Mouse (Mus musculus): Measurements from ENCODE around the gene Ptov1. TPM values are rescaled to one million over a fixed set of nuclear protein-coding genes. Genes with fewer than 3 reads are reported as not detected.

The Ptov1 gene
- total and polyA plus RNA-seq, 3 experiments, result 155 to 293 (median 172) TPM

GRCm38 (mm10) chr7:44813985-44814384, 55.6 kb downstream of the Ptov1 start:
- Histone ChIP-seq H3K9ac (ENCODE audit: low read depth, low read length) (no peak overlapping the region), H3K4me1 (ENCODE audit: control insufficient read depth, insufficient read depth, low read length) (peaks cover 13% of the 10 kb centered on the region), H3K36me3 (ENCODE audit: control insufficient read depth, insufficient read depth, low read length) (peaks cover 11% of the 10 kb centered on the region), H3K27me3 (ENCODE audit: control insufficient read depth, insufficient read depth, low read length) (no peaks in the 10 kb centered on the region), H3K79me2 (replicated peaks; ENCODE audit: control insufficient read depth, insufficient read depth, low read length) (peaks cover 2% of the 10 kb centered on the region; the same call in 1 of the 2 replicates), H3K4me3 (no peak overlapping the region), H3K27ac (no peak overlapping the region)
- DNase-seq, result peak; percentile 1 to 6
- WGBS, result 87% methylated on average over 3 of the region's 3 CpGs
- intact Hi-C loops (cut with DNase I), result loop anchor here (2.0 to 10.0 kb wide), 2 partner anchors 65 to 439 kb away; partner anchors contain the start of gene Vrk3
- TF ChIP-seq CTCF (IDR thresholded peaks at IDR 0.05), result no peak
- TF ChIP-seq POLR2A (IDR thresholded peaks at IDR 0.05; ENCODE audit: insufficient read depth, low read depth, low read length), result no peak
- TF ChIP-seq EP300 (IDR thresholded peaks at IDR 0.05; ENCODE audit: insufficient read depth, low read depth, low read length), result no peak

Small RNA genes within 50 kb of the gene (microRNA-seq; reads per million reads assigned to microRNA genes)
- 0 reads per million in 2 experiments for gene Mir707

Other genes with a start within 250 kb of the Ptov1 start
- 10 to 100 TPM; 79.4 to 96.6 TPM for gene Myh14, start 198.9 kb downstream of the Ptov1 start, total RNA-seq (2021)
- gene Myh14, start 198.9 kb downstream of the Ptov1 start, polyA plus RNA-seq (2012; rRNA removed), result 23.1 and 24.8 TPM in 2 replicates
- gene Izumo2, start 161.0 kb downstream of the Ptov1 start, total RNA-seq (2021), result not detected
- gene Izumo2, start 161.0 kb downstream of the Ptov1 start, polyA plus RNA-seq (2012; rRNA removed), result not detected in 2 replicates
- gene Vrk3, start 121.4 kb downstream of the Ptov1 start, total RNA-seq (2021), result 10 to 100 TPM; 23.3 to 26.7 TPM
- 36.3 and 41.3 TPM in 2 replicates for gene Vrk3, start 121.4 kb downstream of the Ptov1 start, polyA plus RNA-seq (2012; rRNA removed)
- gene Zfp473, start 118.7 kb downstream of the Ptov1 start, total RNA-seq (2021), result not detected
- 0.03 and 0.12 TPM in 2 replicates for gene Zfp473, start 118.7 kb downstream of the Ptov1 start, polyA plus RNA-seq (2012; rRNA removed)
- gene Nup62, start 53.7 kb downstream of the Ptov1 start, total RNA-seq (2021), result 10 to 100 TPM; 27.1 to 28.0 TPM
- 36.0 and 36.6 TPM in 2 replicates for gene Nup62, start 53.7 kb downstream of the Ptov1 start, polyA plus RNA-seq (2012; rRNA removed)
- gene Il4i1, start 53.4 kb downstream of the Ptov1 start, total RNA-seq (2021), result under 1 TPM; 0.61 to 0.70 TPM
- 1.3 and 1.5 TPM in 2 replicates for gene Il4i1, start 53.4 kb downstream of the Ptov1 start, polyA plus RNA-seq (2012; rRNA removed)
- 10 to 100 TPM; 60.2 to 63.4 TPM for gene Atf5, start 53.1 kb downstream of the Ptov1 start, total RNA-seq (2021)
- 42.3 and 73.6 TPM in 2 replicates for gene Atf5, start 53.1 kb downstream of the Ptov1 start, polyA plus RNA-seq (2012; rRNA removed)
- gene Akt1s1, start 20.8 kb downstream of the Ptov1 start, total RNA-seq (2021), result 10 to 100 TPM; 62.6 to 72.8 TPM
- gene Akt1s1, start 20.8 kb downstream of the Ptov1 start, polyA plus RNA-seq (2012; rRNA removed), result 53.8 and 63.0 TPM in 2 replicates
- 10 to 100 TPM; 29.6 to 46.6 TPM for gene Tbc1d17, start 20.7 kb downstream of the Ptov1 start, total RNA-seq (2021)
- 56.0 and 61.9 TPM in 2 replicates for gene Tbc1d17, start 20.7 kb downstream of the Ptov1 start, polyA plus RNA-seq (2012; rRNA removed)
- 10 to 100 TPM; 15.3 to 19.6 TPM for gene Pnkp, start 12.6 kb downstream of the Ptov1 start, total RNA-seq (2021)
- 20.2 and 30.1 TPM in 2 replicates for gene Pnkp, start 12.6 kb downstream of the Ptov1 start, polyA plus RNA-seq (2012; rRNA removed)
- 10 to 100 TPM; 70.0 to 85.8 TPM for gene Med25, start 22.9 kb upstream of the Ptov1 start, total RNA-seq (2021)
- gene Med25, start 22.9 kb upstream of the Ptov1 start, polyA plus RNA-seq (2012; rRNA removed), result 107 and 121 TPM in 2 replicates
- gene Fuz, start 26.3 kb upstream of the Ptov1 start, total RNA-seq (2021), result 10 to 100 TPM; 16.3 to 17.1 TPM
- 25.2 and 31.6 TPM in 2 replicates for gene Fuz, start 26.3 kb upstream of the Ptov1 start, polyA plus RNA-seq (2012; rRNA removed)
- gene Ap2a1, start 59.7 kb upstream of the Ptov1 start, total RNA-seq (2021), result 10 to 100 TPM; 63.3 to 67.6 TPM
- 56.1 and 68.1 TPM in 2 replicates for gene Ap2a1, start 59.7 kb upstream of the Ptov1 start, polyA plus RNA-seq (2012; rRNA removed)
- not detected for gene Tsks, start 73.4 kb upstream of the Ptov1 start, total RNA-seq (2021)
- 0.26 and 1.5 TPM in 2 replicates for gene Tsks, start 73.4 kb upstream of the Ptov1 start, polyA plus RNA-seq (2012; rRNA removed)
- 1 to 10 TPM; 1.5 to 2.1 TPM for gene Cpt1c, start 105.1 kb upstream of the Ptov1 start, total RNA-seq (2021)
- gene Cpt1c, start 105.1 kb upstream of the Ptov1 start, polyA plus RNA-seq (2012; rRNA removed), result 8.4 and 9.7 TPM in 2 replicates
- 10 to 100 TPM; 85.4 to 98.0 TPM for gene Prmt1, start 116.8 kb upstream of the Ptov1 start, total RNA-seq (2021)
- gene Prmt1, start 116.8 kb upstream of the Ptov1 start, polyA plus RNA-seq (2012; rRNA removed), result 96.7 and 139 TPM in 2 replicates
- gene Irf3, start 127.9 kb upstream of the Ptov1 start, total RNA-seq (2021), result 10 to 100 TPM; 24.4 to 26.0 TPM
- 55.6 and 62.6 TPM in 2 replicates for gene Irf3, start 127.9 kb upstream of the Ptov1 start, polyA plus RNA-seq (2012; rRNA removed)
- 10 to 100 TPM in 1 of 2 experiments, 1 to 10 TPM in 1; 9.5 to 11.5 TPM for gene Bcl2l12, start 128.9 kb upstream of the Ptov1 start, total RNA-seq (2021)
- 16.8 and 19.2 TPM in 2 replicates for gene Bcl2l12, start 128.9 kb upstream of the Ptov1 start, polyA plus RNA-seq (2012; rRNA removed)
- 10 to 100 TPM; 45.5 to 46.6 TPM for gene Scaf1, start 146.6 kb upstream of the Ptov1 start, total RNA-seq (2021)
- 33.9 and 36.0 TPM in 2 replicates for gene Scaf1, start 146.6 kb upstream of the Ptov1 start, polyA plus RNA-seq (2012; rRNA removed)
- gene Rras, start 148.2 kb upstream of the Ptov1 start, total RNA-seq (2021), result 10 to 100 TPM; 40.9 to 44.3 TPM
- gene Rras, start 148.2 kb upstream of the Ptov1 start, polyA plus RNA-seq (2012; rRNA removed), result 107 and 114 TPM in 2 replicates
- gene Prr12, start 183.1 kb upstream of the Ptov1 start, total RNA-seq (2021), result 10 to 100 TPM; 22.4 to 23.0 TPM
- gene Prr12, start 183.1 kb upstream of the Ptov1 start, polyA plus RNA-seq (2012; rRNA removed), result 4.9 and 7.1 TPM in 2 replicates
- gene Nosip, start 192.6 kb upstream of the Ptov1 start, total RNA-seq (2021), result 10 to 100 TPM; 27.0 to 29.3 TPM
- 41.7 and 43.6 TPM in 2 replicates for gene Nosip, start 192.6 kb upstream of the Ptov1 start, polyA plus RNA-seq (2012; rRNA removed)
- gene Prrg2, start 192.9 kb upstream of the Ptov1 start, total RNA-seq (2021), result 1 to 10 TPM; 5.5 to 6.2 TPM
- gene Prrg2, start 192.9 kb upstream of the Ptov1 start, polyA plus RNA-seq (2012; rRNA removed), result 19.8 and 23.6 TPM in 2 replicates
- gene Rcn3, start 222.4 kb upstream of the Ptov1 start, total RNA-seq (2021), result 10 to 100 TPM; 24.6 to 27.9 TPM
- gene Rcn3, start 222.4 kb upstream of the Ptov1 start, polyA plus RNA-seq (2012; rRNA removed), result 52.2 and 64.5 TPM in 2 replicates
- 10 to 100 TPM; 60.3 to 67.5 TPM for gene Fcgrt, start 234.1 kb upstream of the Ptov1 start, total RNA-seq (2021)
- gene Fcgrt, start 234.1 kb upstream of the Ptov1 start, polyA plus RNA-seq (2012; rRNA removed), result 82.8 and 100 TPM in 2 replicates

All from heart, adult 2 months (tissue).